Mouse (Mus musculus) stomach, embryonic 16.5 days (tissue): ENCODE data around the gene Kcnn3. TPM values are rescaled to one million over a fixed set of nuclear protein-coding genes. Genes with fewer than 3 reads are reported as not detected.

ENCODE experiments used
- ATAC-seq: fragments of 200-750 bp; cut with Nextera tagmentation; 2 replicates; pipeline ENCODE4 v1.8.0; 2017; ENCODE audit warnings: moderate number of reproducible peaks, moderate TSS enrichment; ENCODE audit not compliant: insufficient read depth, low FRiP score
- H3K27ac ChIP-seq: fragments of 300-500 bp; sonication (generic); 2 replicates; pipeline ENCODE4 v1.5.1; 2014; ENCODE audit warnings: low read length
- H3K27me3 ChIP-seq: fragments of 300-500 bp; sonication (generic); 2 replicates; pipeline ENCODE4 v1.6.1; 2014; ENCODE audit warnings: low read length, control low read depth, mixed read lengths; ENCODE audit not compliant: control insufficient read depth, insufficient read depth
- H3K36me3 ChIP-seq: fragments of 300-500 bp; sonication (generic); 2 replicates; pipeline ENCODE4 v1.6.1; 2014; ENCODE audit warnings: low read length; ENCODE audit not compliant: control insufficient read depth, insufficient read depth
- H3K4me1 ChIP-seq: fragments of 300-500 bp; sonication (generic); 2 replicates; pipeline ENCODE4 v1.6.1; 2014; ENCODE audit warnings: low read length, control low read depth, mixed read lengths; ENCODE audit not compliant: control insufficient read depth, insufficient read depth
- H3K4me2 ChIP-seq: fragments of 300-500 bp; sonication (generic); 2 replicates; pipeline ENCODE4 v1.6.1; 2014; ENCODE audit warnings: low read depth, low read length, mixed read lengths
- H3K4me3 ChIP-seq: fragments of 300-500 bp; sonication (generic); replicated peaks from 2 replicates; pipeline ENCODE4 v1.5.1; 2014; ENCODE audit warnings: mild to moderate bottlenecking, low read length
- H3K9ac ChIP-seq: fragments of 300-500 bp; sonication (generic); 2 replicates; pipeline ENCODE4 v1.6.1; 2014; ENCODE audit warnings: low read length
- H3K9me3 ChIP-seq: fragments of 300-500 bp; sonication (generic); replicated peaks from 2 replicates; pipeline ENCODE4 v1.6.1; 2016; ENCODE audit warnings: low read length, control low read depth; ENCODE audit not compliant: control insufficient read depth
- WGBS: fragments of 180-500 bp; shearing (Covaris S2); extraction: QIAGEN DNeasy Blood & Tissue Kit; methylation state at CpG from one replicate; pipeline ENCODE4 v1.1.7; 2014; 5-methylcytosine and 5-hydroxymethylcytosine counted together
- polyA plus RNA-seq: library from polyadenylated mRNA; unstranded; fragments of >200 nt; fragmentation: Nextera tagmentation; extraction: Ambion mirVana; gene quantifications from 2 replicates; pipeline ENCODE4 v1.2.1, GENCODE M21; 2015

The Kcnn3 gene
- polyA plus RNA-seq, 1 experiment from 2014 or later, result 5.9 TPM

DNA sequence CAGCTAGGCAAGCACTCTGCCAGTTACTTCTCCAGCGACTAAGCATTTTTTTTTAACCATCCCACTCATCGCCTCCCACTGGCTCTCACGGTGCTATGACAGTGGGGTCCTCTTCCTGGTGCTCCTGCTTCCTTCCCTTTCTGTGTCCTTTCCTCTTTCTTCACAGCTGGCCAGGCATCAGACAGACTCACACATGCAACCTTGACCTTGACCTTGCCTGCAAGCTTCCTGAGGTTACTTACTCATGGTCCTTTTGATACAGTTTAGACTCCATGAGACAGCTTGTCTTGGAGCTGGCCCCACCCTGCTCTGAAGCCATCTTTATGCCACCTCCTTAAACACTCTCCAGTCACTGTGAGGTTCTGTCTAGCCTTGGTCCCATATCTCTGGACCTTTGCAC is 69.4 kb downstream of the Kcnn3 start:
- no peaks in the 10 kb centered on the region for H3K36me3 ChIP-seq
- H3K9me3 ChIP-seq, result no peaks in the 10 kb centered on the region
- H3K27ac ChIP-seq, result no peak overlapping the region
- no peak overlapping the region for H3K4me2 ChIP-seq
- ATAC-seq, result no peak
- H3K4me3 ChIP-seq, result no peak overlapping the region
- no peaks in the 10 kb centered on the region for H3K27me3 ChIP-seq
- 70% methylated on average over 3 of the region's 3 CpGs for WGBS
- H3K4me1 ChIP-seq, result peaks cover 8% of the 10 kb centered on the region; the same call in 1 of the 2 replicates
- no peak overlapping the region for H3K9ac ChIP-seq

DNA sequence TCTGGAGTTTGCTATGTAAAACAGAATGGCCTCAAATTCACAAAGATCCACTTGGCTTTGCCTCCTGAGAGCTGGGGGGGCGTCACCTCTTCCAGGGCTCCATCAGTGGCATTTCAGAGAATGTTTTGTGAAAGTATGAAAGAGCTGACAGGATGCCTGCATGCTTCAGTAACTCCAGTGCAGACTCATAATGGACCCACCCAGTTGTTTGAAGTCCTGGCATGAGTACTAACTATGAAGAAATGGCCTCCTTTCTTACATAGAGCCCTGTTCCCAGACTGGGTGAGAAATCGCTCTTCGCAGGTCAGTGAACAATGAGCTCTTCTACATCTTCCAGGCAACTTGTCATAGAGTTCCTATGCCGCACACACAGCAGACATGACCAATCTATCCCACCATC is 70.4 kb downstream of the Kcnn3 start:
- Histone ChIP-seq H3K27me3 (no peaks in the 10 kb centered on the region), H3K36me3 (no peaks in the 10 kb centered on the region)
- WGBS, result 88% methylated on average over 4 of the region's 4 CpGs

DNA sequence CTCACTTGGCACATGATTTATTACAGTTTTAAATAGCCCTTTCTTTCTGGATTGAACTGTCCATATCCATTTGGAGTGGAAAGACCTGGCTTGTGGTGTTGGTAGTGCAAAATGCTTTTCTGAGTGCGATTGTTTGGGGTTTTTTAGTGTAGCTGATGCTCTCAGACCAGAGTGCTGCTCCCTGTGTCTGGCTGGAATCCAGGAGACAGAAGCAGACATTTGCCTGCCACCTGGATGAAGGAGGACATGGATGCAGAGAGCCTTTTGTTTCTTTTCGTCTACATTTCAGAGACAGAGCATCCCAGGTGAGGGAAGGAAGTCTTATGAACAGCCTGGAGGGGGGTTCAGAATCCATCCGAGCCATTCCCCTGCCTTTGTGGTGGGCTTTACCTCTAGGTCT is 71.5 kb downstream of the Kcnn3 start:
- Histone ChIP-seq H3K9me3 (no peaks in the 10 kb centered on the region), H3K9ac (no peak overlapping the region), H3K4me1 (peaks cover 4% of the 10 kb centered on the region; the same call in 1 of the 2 replicates), H3K27ac (no peak overlapping the region), H3K27me3 (no peaks in the 10 kb centered on the region), H3K36me3 (no peaks in the 10 kb centered on the region), H3K4me3 (no peak overlapping the region), H3K4me2 (no peak overlapping the region)
- ATAC-seq, result no peak
- 57% methylated on average over 3 of the region's 3 CpGs for WGBS

More for the DNA sequence above, 70.4 kb downstream of the Kcnn3 start:
- H3K4me1 ChIP-seq, result peaks cover 4% of the 10 kb centered on the region; the same call in 1 of the 2 replicates
- no peak overlapping the region for H3K4me2 ChIP-seq
- no peak for ATAC-seq
- no peak overlapping the region for H3K4me3 ChIP-seq
- no peak overlapping the region for H3K9ac ChIP-seq
- H3K9me3 ChIP-seq, result no peaks in the 10 kb centered on the region
- H3K27ac ChIP-seq, result no peak overlapping the region

DNA sequence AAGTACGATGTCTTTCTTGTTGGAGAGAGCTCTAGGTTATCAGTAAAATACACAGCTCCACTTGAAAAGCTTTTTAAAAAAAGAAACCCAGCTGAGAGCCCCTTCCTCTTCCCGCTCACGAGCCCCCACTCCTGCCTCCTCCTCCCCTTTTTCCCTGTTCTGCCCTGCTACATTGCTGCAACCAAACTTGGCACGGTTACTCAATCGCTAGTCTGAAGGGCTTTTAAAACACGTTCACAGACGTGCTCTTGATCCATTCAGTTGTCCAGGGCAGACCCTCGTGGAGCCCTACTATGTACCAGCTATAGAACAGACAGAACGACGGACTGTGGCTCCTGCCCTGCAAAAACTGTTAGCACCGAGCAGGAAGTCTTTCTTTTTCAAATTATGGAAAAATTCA is 72.8 kb downstream of the Kcnn3 start:
- no peak for ATAC-seq
- H3K4me1 ChIP-seq, result peaks cover 4% of the 10 kb centered on the region; the same call in 1 of the 2 replicates
- no peaks in the 10 kb centered on the region for H3K27me3 ChIP-seq
- H3K9me3 ChIP-seq, result no peaks in the 10 kb centered on the region
- no peak overlapping the region for H3K4me2 ChIP-seq
- H3K27ac ChIP-seq, result no peak overlapping the region
- no peaks in the 10 kb centered on the region for H3K36me3 ChIP-seq
- WGBS, result 45% methylated on average over 11 of the region's 11 CpGs
- H3K4me3 ChIP-seq, result no peak overlapping the region
- H3K9ac ChIP-seq, result no peak overlapping the region

DNA sequence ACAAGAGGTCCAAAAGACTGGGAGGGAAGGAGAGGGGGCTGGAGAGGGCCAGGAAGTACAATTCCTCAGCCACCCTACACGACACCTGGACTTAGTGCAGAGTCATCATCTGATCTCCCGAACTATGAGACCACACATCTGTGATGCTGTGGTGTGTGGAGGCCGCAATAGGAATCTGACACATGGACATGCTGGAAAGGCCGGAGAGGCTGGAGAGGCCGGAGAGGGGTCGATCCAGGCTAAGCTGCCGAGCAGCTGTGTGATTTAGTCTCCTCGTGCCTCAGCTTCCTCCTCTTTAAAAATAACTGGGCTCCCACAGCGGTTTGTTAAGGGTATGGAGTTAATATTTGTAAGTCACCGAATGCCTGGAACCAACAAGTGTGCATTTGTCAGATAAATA is 73.6 kb downstream of the Kcnn3 start:
- no peak overlapping the region for H3K27ac ChIP-seq
- H3K27me3 ChIP-seq, result no peaks in the 10 kb centered on the region
- no peaks in the 10 kb centered on the region for H3K9me3 ChIP-seq
- no peak overlapping the region for H3K4me2 ChIP-seq
- peaks cover 4% of the 10 kb centered on the region; the same call in 1 of the 2 replicates for H3K4me1 ChIP-seq
- no peaks in the 10 kb centered on the region for H3K36me3 ChIP-seq
- WGBS, result 66% methylated on average over 10 of the region's 10 CpGs
- no peak overlapping the region for H3K9ac ChIP-seq
- peak; percentile 19; the same call in 1 of the 2 replicates for ATAC-seq
- no peak overlapping the region for H3K4me3 ChIP-seq

DNA sequence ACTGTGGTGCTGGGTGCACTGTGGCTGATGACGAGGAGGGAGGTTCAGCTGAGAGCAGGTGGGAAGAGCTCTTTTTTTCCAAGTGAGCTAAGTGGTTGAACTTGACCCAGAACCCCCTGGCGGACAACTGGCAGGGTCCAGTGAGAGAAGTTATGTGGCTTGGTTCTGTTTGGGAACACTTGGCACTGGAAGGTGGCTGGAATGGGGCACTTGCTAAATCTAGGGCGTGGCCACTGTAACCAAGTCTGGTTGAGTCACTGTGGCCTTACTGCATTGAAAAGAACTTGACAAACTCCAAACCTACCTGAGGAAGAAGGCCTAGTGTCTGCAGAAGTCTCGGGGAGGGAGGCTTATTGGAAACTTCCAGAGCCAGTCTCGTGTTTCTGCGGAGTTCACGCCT is 78.4 kb downstream of the Kcnn3 start:
- Histone ChIP-seq H3K9me3 (peaks cover 5% of the 10 kb centered on the region), H3K36me3 (no peaks in the 10 kb centered on the region), H3K4me3 (no peak overlapping the region), H3K4me2 (no peak overlapping the region), H3K9ac (no peak overlapping the region), H3K27me3 (no peaks in the 10 kb centered on the region), H3K27ac (no peak overlapping the region), H3K4me1 (no peaks in the 10 kb centered on the region)
- no peak for ATAC-seq
- WGBS, result 83% methylated on average over 7 of the region's 7 CpGs

DNA sequence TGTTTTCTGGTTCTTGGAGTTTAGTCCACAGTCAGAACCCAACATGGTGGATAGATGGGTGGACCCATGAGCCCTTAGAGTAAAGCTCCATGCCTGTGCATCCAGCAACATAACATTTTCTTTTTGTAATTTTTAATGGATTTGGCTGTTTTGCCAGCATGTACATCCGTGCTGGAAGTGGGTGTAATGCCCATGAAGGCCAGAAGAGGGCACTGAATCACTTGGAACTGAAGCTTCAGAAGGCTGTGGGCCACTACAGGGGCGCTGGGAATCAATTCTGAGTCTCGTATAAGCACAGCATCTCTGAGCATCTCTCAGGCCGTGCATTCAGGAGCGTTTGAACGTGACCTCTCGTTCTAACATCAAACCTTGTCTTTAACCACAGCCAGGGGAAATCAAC is 79.0 kb downstream of the Kcnn3 start:
- 95% methylated on average over 7 of the region's 7 CpGs for WGBS
- no peak overlapping the region for H3K4me2 ChIP-seq
- no peaks in the 10 kb centered on the region for H3K4me1 ChIP-seq
- H3K4me3 ChIP-seq, result no peak overlapping the region
- no peak for ATAC-seq
- peaks cover 5% of the 10 kb centered on the region for H3K9me3 ChIP-seq
- H3K27me3 ChIP-seq, result no peaks in the 10 kb centered on the region
- H3K36me3 ChIP-seq, result no peaks in the 10 kb centered on the region
- H3K27ac ChIP-seq, result no peak overlapping the region
- no peak overlapping the region for H3K9ac ChIP-seq

DNA sequence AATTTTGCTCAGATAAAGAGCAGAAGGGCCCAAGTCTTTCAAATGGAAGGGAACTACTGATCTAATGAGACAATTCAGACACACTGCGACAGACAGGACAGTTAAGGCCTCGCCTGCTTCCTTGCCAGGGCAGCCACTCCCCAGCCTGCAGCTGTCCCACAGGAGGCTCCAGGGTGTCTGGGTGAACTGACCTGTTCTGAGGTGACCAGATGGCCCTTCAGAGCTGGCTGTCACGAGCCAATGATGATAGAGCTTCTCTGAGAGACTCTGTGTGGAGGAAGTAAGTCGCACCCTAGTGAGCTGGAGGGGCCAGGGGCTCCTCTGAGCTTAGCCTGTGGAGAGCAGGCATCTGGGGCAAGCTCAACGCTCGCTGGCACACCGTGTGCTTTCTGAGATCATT is 81.1 kb downstream of the Kcnn3 start:
- Histone ChIP-seq H3K9me3 (peaks cover 5% of the 10 kb centered on the region), H3K4me2 (no peak overlapping the region), H3K9ac (no peak overlapping the region), H3K4me1 (no peaks in the 10 kb centered on the region), H3K4me3 (no peak overlapping the region), H3K27me3 (no peaks in the 10 kb centered on the region), H3K27ac (no peak overlapping the region), H3K36me3 (no peaks in the 10 kb centered on the region)
- 39% methylated on average over 7 of the region's 7 CpGs for WGBS
- ATAC-seq, result no peak

DNA sequence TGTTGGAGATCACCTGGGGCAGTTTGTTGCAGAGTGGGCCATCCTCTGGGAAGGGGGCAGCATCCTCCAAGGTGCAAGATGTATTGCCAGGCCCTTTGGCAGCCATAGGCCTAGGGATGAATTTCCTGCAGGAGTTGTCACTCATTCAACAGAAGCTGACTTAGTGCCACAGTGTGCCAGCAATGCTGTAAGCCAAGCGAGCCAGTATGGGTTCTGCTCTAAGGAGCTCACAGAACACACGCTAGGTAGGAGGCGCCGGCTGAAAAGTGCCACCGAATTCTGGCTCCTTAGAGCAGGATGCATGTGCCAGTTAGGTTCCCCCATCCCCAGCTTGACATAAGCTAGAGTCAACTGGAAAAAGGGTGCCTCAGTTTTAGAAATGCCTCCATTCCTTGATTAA is 83.3 kb downstream of the Kcnn3 start:
- Histone ChIP-seq H3K4me2 (no peak overlapping the region), H3K27me3 (no peaks in the 10 kb centered on the region), H3K9ac (no peak overlapping the region), H3K9me3 (peaks cover 5% of the 10 kb centered on the region), H3K4me1 (0 out of 2 replicates have a peak, but pooled peaks cover 3% of the 10 kb centered on the region), H3K36me3 (no peaks in the 10 kb centered on the region), H3K4me3 (no peak overlapping the region), H3K27ac (no peak overlapping the region)
- ATAC-seq, result no peak
- WGBS, result 93% methylated on average over 5 of the region's 5 CpGs

DNA sequence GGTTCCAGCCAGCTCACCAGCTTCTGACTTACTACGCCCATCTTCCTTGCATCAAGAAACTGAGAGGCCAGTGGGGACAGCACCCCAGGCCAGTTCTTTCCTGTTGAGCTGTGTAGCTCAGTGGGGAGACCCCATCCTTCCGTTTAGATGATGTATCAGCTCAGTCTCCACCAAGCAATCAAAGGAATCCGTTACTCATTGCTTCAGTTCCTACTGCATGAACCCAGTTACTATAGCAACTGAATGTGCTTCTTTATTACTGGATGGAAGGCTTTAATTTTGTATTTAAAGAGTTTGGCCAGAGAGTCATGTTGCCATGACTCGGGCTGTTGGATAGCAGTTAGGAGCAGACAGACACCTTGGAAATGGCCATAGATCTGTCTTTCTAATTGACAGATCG is 85.3 kb downstream of the Kcnn3 start:
- no peak overlapping the region for H3K9ac ChIP-seq
- WGBS, result 74% methylated on average over 5 of the region's 5 CpGs
- H3K27me3 ChIP-seq, result no peaks in the 10 kb centered on the region
- no peak overlapping the region for H3K4me2 ChIP-seq
- 0 out of 2 replicates have a peak, but pooled peaks cover 3% of the 10 kb centered on the region for H3K4me1 ChIP-seq
- H3K27ac ChIP-seq, result no peak overlapping the region
- H3K36me3 ChIP-seq, result no peaks in the 10 kb centered on the region
- H3K4me3 ChIP-seq, result no peak overlapping the region
- no peak for ATAC-seq
- H3K9me3 ChIP-seq, result no peaks in the 10 kb centered on the region
